Mouse (Mus musculus) intestine, postnatal 0 days (tissue): Measurements from ENCODE around the gene Gm21860. TPM values are rescaled to one million over a fixed set of nuclear protein-coding genes. Genes with fewer than 3 reads are reported as not detected.
"Not testable (repeated sequence)": the region's sequence is repeated elsewhere in the genome, so short reads cannot be mapped to it uniquely, and the experiment has no call there.

Experiments
- ATAC-seq: fragments of 200-750 bp; cut with Nextera tagmentation; 2 replicates; pipeline ENCODE4 v1.8.0; 2017; ENCODE audit warnings: mild to moderate bottlenecking, moderate TSS enrichment, moderate library complexity
- H3K27ac ChIP-seq: fragments of 300-500 bp; sonication (generic); 2 replicates; pipeline ENCODE4 v1.5.1; 2014; ENCODE audit warnings: mild to moderate bottlenecking, low read depth, low read length, moderate library complexity
- H3K27me3 ChIP-seq: fragments of 300-500 bp; sonication (generic); replicated peaks from 2 replicates; pipeline ENCODE4 v1.6.1; 2014; ENCODE audit warnings: low read length, mixed read lengths; ENCODE audit not compliant: control insufficient read depth, insufficient read depth
- H3K36me3 ChIP-seq: fragments of 300-500 bp; sonication (generic); 2 replicates; pipeline ENCODE4 v1.6.1; 2014; ENCODE audit warnings: mild to moderate bottlenecking, moderate library complexity; ENCODE audit not compliant: control insufficient read depth, insufficient read depth
- H3K4me1 ChIP-seq: fragments of 300-500 bp; sonication (generic); replicated peaks from 2 replicates; pipeline ENCODE4 v1.6.1; 2014; ENCODE audit warnings: antibody characterized with exemption, low read length, mixed read lengths; ENCODE audit not compliant: control insufficient read depth, insufficient read depth
- H3K4me2 ChIP-seq: fragments of 300-500 bp; sonication (generic); replicated peaks from 2 replicates; pipeline ENCODE4 v1.6.1; 2014; ENCODE audit warnings: low read depth, mild to moderate bottlenecking, moderate library complexity
- H3K4me3 ChIP-seq: fragments of 300-500 bp; sonication (generic); 2 replicates; pipeline ENCODE4 v1.5.1; 2014; ENCODE audit warnings: low read depth, low read length
- H3K9ac ChIP-seq: fragments of 300-500 bp; sonication (generic); 2 replicates; pipeline ENCODE4 v1.6.1; 2014; ENCODE audit warnings: mild to moderate bottlenecking, low read depth, low read length
- H3K9me3 ChIP-seq: fragments of 300-500 bp; sonication (generic); 2 replicates; pipeline ENCODE4 v1.6.1; 2016; ENCODE audit warnings: mixed run types; ENCODE audit not compliant: control insufficient read depth
- CTCF ChIP-seq: sonication (generic); IDR thresholded peaks from 2 replicates; pipeline ENCODE4 v1.5.1; 2016; ENCODE audit warnings: low read depth, mild to moderate bottlenecking, control low read depth, antibody characterized with exemption, moderate library complexity
- WGBS: fragments of 180-500 bp; shearing (Covaris S2); extraction: QIAGEN DNeasy Blood & Tissue Kit; methylation state at CpG from one replicate; pipeline ENCODE4 v1.1.7; 2014; 5-methylcytosine and 5-hydroxymethylcytosine counted together
- polyA plus RNA-seq: library from polyadenylated mRNA; unstranded; fragments of >200 nt; fragmentation: Nextera tagmentation; extraction: Ambion mirVana; gene quantifications from 2 replicates; pipeline ENCODE4 v1.2.1, GENCODE M21; 2015

Gm21860 gene
- polyA plus RNA-seq, 1 experiment from 2014 or later = not detected

DNA sequence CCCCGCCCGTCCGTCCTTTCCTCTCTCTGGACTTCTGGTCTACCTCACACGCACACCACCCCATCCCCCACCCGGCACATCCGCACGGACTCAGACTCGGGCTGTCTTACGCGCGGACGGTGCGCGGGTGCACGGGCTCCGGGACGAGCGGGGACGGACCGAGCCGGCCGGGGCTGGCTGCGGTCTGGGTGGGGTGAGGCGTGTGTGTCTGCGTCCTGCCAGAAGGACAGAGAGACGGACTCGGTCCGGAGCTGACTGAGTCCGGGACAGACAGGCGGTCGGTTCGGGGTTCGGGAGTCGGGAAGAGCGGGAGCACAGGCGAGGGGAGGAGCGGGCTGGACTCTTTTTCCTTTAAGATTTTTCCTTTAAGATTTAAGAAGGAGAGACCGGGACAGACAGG, 13.6 kb downstream of the Gm21860 start:
- H3K4me2 ChIP-seq, H3K27me3 ChIP-seq, ATAC-seq, H3K4me3 ChIP-seq, H3K9ac ChIP-seq, H3K4me1 ChIP-seq: not testable (repeated sequence)
- 82% methylated on average over 38 of the region's 38 CpGs for WGBS
- H3K9me3 ChIP-seq = peaks cover 49% of the 10 kb centered on the region
- H3K27ac ChIP-seq = peak overlapping the region; percentile 70
- H3K36me3 ChIP-seq = peaks cover 34% of the 10 kb centered on the region

DNA sequence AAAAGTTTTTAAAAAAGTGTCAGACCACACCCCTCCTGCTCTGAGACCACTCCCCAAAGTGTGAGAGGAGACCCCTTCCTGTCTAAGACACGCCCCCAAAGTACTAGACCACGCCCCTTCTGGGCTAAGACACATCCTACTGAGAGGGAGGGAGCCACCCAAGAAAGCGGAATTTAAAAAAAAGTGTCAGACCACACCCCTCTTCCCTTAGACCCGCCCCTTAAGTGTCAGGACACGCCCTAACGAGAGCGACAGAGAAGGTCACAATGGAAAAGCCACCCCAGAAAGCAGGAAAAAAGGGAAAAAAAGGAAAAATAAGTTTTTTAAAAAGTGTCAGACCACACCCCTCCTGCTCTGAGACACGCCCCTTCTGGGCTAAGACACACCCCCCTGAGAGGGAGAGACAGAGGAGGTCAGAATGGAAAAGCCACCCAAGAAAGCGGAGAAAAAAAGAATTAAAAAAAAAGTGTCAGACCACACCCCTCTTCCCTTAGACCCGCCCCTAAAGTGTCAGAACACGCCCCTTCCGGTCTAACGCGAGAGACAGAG, 14.5 kb downstream of the Gm21860 start:
- peak; percentile 48 for ATAC-seq
- Histone ChIP-seq H3K36me3 (peaks cover 34% of the 10 kb centered on the region), H3K9ac (no peak overlapping the region), H3K27me3 (no peaks in the 10 kb centered on the region), H3K9me3 (peaks cover 49% of the 10 kb centered on the region), H3K27ac (no peak overlapping the region), H3K4me3 (no peak overlapping the region), H3K4me1 (no peaks in the 10 kb centered on the region), H3K4me2 (no peak overlapping the region)
- no peak for TF ChIP-seq CTCF
- WGBS = 57% methylated on average over 14 of the region's 14 CpGs

DNA sequence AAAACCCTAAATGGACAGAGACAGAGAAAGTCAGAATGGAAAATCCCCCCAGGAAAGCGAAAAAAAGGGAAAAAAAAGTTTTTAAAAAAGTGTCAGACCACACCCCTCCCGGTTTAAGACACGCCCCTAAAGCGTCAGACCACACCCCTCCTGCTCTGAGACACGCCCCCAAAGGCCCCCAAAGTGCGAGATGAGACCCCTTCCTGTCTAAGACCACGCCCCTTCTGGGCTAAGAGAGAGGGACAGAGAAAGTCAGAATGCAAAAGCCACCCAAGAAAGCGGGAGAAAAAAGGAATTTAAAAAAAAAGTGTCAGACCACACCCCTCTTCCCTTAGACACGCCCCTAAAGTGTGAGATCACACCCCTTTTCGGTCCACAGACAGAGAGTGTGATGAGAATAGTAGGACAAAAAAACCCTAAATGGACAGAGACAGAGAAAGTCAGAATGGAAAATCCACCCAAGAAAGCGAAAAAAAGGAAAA, 15.0 kb downstream of the Gm21860 start:
- H3K36me3 ChIP-seq = peaks cover 34% of the 10 kb centered on the region
- ATAC-seq = peak; percentile 13; the same call in 1 of the 2 replicates
- H3K4me2 ChIP-seq, H3K27me3 ChIP-seq, H3K9ac ChIP-seq, H3K4me3 ChIP-seq, H3K4me1 ChIP-seq: not testable (repeated sequence)
- 58% methylated on average over 11 of the region's 11 CpGs for WGBS
- 0 out of 2 replicates have a peak overlapping the region, but pooled peaks have one; percentile 1 for H3K27ac ChIP-seq
- peaks cover 49% of the 10 kb centered on the region for H3K9me3 ChIP-seq

DNA sequence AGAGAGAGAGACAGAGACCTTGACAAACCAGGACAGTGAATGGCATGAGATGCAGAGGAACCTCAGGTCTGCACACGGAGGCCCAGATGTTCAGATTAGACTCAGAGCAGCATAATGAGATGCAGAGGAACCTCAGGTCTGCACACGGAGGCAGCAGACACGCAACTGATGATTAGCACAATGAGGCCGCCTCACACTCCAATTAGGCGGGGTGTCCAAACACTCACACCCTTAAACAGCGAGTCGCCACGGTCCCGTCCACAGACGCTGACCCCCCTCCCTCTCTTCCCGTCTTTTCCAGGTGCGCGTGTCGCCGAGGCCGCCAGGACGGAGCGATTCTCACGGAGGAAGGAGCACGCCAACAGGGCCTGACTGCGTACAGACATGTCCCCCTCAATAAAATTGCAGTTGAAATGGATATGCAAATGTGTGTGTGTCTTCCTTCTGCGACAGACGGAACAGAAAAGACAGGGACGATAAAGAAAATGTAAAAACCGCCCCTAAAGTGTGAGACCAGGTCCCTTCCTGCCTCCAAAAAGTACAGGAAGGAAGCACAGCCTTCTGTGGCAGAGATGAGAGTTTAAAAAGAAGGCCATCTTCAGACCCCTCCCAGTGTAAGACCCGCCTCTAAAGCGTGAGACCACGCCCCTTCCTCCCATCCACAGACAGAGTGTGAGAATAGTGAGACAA, 15.6 kb downstream of the Gm21860 start:
- WGBS = 80% methylated on average over 28 of the region's 28 CpGs
- peak; percentile 42 for ATAC-seq
- H3K4me1 ChIP-seq, H3K4me3 ChIP-seq, H3K27me3 ChIP-seq, H3K9ac ChIP-seq, H3K4me2 ChIP-seq: not testable (repeated sequence)
- H3K9me3 ChIP-seq = peaks cover 45% of the 10 kb centered on the region
- 0 out of 2 replicates have a peak overlapping the region, but pooled peaks have one; percentile 1 for H3K27ac ChIP-seq
- peaks cover 34% of the 10 kb centered on the region for H3K36me3 ChIP-seq

DNA sequence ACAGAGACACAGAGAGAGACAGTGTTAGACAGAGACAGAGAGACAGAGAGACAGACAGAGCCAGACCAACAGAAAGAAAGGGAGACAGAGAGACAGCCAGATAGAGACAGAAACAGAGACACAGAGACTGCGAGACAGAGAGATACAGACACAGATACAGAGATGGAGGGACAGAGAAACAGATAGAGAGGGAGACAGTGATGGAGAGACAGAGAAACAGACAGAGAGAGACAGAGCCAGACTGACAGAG, 16.3 kb downstream of the Gm21860 start:
- 82% methylated on average over 1 of the region's 1 CpGs for WGBS

DNA sequence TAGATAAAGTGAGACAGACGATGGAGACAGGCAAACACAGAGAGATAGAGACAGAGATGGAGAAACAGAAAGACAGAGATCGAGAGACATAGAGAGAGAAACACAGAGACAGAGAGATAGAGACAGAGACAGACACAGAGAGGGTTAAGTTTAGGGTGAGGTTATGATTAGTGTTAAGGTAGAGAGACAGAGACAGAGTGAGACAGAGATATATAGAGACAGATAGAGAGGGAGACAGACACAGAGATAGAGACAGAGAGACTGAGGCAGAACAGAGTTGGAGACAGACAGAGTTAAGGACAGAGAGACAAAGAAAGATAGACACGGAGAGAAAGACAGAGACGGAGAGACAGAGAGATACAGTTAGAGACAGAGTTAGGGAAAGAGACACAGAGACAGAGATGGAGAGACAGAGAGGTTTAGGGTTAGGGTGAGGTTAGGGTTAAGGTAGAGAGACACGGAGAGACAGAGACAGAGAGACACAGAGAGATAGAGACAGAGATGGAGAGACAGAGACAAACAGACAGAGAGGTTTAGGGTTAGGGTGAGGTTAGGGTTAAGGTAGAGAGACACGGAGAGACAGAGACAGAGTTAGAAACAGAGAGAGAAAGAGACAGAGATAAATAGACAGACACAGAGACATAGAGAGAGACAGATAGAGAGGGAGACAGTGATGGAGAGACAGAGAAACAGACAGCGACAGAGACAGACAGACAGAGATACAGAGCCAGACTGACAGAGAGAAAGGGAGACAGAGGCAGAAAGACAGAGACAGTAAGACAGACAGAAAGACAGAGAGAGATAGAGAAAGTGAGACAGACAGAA, 16.8 kb downstream of the Gm21860 start:
- Histone ChIP-seq H3K9ac (no peak overlapping the region), H3K27ac (no peak overlapping the region), H3K4me3 (no peak overlapping the region), H3K9me3 (peaks cover 45% of the 10 kb centered on the region), H3K27me3 (no peaks in the 10 kb centered on the region), H3K4me1 (no peaks in the 10 kb centered on the region), H3K4me2 (no peak overlapping the region), H3K36me3 (peaks cover 34% of the 10 kb centered on the region)
- TF ChIP-seq CTCF = no peak
- ATAC-seq = no peak
- WGBS = 86% methylated on average over 7 of the region's 7 CpGs

More for the DNA sequence above, 16.3 kb downstream of the Gm21860 start:
- Histone ChIP-seq H3K9me3 (peaks cover 45% of the 10 kb centered on the region), H3K4me2 (no peak overlapping the region), H3K27me3 (no peaks in the 10 kb centered on the region), H3K27ac (no peak overlapping the region), H3K4me1 (no peaks in the 10 kb centered on the region), H3K9ac (no peak overlapping the region), H3K4me3 (no peak overlapping the region), H3K36me3 (peaks cover 34% of the 10 kb centered on the region)
- ATAC-seq = no peak
- TF ChIP-seq CTCF = no peak

DNA sequence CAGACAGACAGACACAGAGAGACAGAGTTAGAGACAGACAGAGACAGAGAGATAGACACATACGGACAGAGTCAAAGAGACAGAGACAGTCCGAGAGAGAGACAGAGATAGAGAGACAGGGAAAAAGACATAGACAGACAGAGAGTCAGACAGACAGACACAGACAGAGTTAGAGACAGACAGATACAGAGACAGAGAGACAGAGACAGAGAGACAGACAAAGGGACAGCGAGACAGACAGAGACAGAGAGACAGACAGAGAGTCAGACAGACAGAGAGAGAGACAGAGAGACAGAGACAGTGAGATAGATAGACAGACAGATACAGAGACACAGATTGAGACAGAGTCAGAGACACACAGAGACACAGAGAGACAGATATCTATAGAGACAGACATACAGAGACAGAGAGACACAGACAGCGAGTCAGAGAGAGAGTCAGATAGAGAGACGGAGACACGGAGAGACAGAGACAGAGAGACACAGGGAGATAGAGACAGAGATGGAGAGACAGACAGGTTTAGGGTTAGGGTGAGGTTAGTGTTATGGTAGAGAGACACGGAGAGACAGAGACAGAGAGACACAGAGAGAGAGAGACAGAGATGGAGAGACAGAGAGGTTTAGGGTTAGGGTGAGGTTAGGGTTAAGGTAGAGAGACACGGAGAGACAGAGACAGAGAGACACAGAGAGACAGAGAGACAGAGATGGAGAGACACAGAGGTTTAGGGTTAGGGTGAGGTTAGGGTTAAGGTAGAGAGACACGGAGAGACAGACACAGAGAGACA, 18.2 kb downstream of the Gm21860 start:
- not testable (repeated sequence) for H3K4me2 ChIP-seq, H3K4me1 ChIP-seq, ATAC-seq, H3K27ac ChIP-seq, H3K9ac ChIP-seq, H3K4me3 ChIP-seq, H3K27me3 ChIP-seq
- peaks cover 37% of the 10 kb centered on the region for H3K9me3 ChIP-seq
- WGBS = 91% methylated on average over 4 of the region's 9 CpGs
- H3K36me3 ChIP-seq = peaks cover 27% of the 10 kb centered on the region

DNA sequence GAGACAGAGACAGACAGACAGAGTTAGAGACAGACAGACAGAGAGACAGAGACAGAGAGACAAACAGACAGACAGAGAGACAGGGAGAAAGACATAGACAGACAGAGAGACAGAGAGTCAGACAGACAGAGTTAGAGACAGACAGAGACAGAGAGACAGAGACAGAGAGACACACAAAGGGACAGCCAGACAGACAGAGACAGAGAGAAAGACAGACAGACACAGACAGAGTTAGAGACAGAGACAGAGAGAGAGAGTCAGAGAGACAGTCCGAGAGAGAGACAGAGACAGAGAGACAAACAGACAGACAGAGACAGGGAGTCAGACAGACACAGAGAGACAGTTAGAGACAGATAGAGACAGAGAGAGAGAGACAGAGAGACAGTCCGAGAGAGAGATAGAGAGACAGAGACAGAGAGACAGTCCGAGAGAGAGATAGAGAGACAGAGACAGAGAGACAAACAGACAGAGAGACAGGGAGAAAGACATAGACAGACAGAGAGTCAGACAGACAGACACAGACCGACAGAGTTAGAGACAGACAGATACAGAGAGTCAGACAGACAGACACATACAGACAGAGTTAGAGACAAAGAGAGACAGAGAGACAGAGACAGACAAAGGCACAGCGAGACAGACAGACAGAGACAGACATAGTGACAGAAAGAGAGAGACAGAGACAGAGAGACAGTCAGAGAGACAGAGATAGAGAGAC, 19.3 kb downstream of the Gm21860 start:
- H3K36me3 ChIP-seq = peaks cover 25% of the 10 kb centered on the region
- H3K27ac ChIP-seq, H3K9ac ChIP-seq, H3K4me3 ChIP-seq, H3K4me2 ChIP-seq, H3K27me3 ChIP-seq, H3K4me1 ChIP-seq, ATAC-seq: not testable (repeated sequence)
- peaks cover 30% of the 10 kb centered on the region for H3K9me3 ChIP-seq
- 86% methylated on average over 1 of the region's 5 CpGs for WGBS
